Mouse (Mus musculus) myocyte (in vitro differentiated cells): Measurements from ENCODE around the gene Dtx1. TPM values are rescaled to one million over a fixed set of nuclear protein-coding genes. Genes with fewer than 3 reads are reported as not detected.

Source experiments
- H3K27me3 ChIP-seq: one replicate; pipeline ENCODE4 v1.6.1; 2011; ENCODE audit not compliant: control insufficient read depth, insufficient read depth, insufficient read length
- H3K36me3 ChIP-seq: one replicate; pipeline ENCODE4 v1.6.1; 2011; ENCODE audit not compliant: control insufficient read depth, insufficient read depth
- H3K4me2 ChIP-seq: one replicate; pipeline ENCODE4 v1.6.1; 2011; ENCODE audit warnings: low read depth, control low read depth
- H3K4me3 ChIP-seq: one replicate; pipeline ENCODE4 v1.5.1; 2011; ENCODE audit warnings: mild to moderate bottlenecking, control low read depth, moderate library complexity
- H3K79me2 ChIP-seq: one replicate; pipeline ENCODE4 v1.6.1; 2011; ENCODE audit not compliant: control insufficient read depth, insufficient read depth
- H3ac ChIP-seq: one replicate; pipeline ENCODE4 v1.6.1; 2011; ENCODE audit not compliant: control insufficient read depth, insufficient read length
- CEBPB ChIP-seq: IDR thresholded peaks from 2 replicates; pipeline ENCODE4 v1.6.1; 2011; ENCODE audit warnings: mild to moderate bottlenecking, moderate library complexity; ENCODE audit not compliant: poor library complexity, insufficient read depth, severe bottlenecking
- E2F4 ChIP-seq: IDR thresholded peaks from one replicate; pipeline ENCODE4 v1.6.1; 2011; ENCODE audit warnings: mild to moderate bottlenecking, control low read depth, moderate library complexity; ENCODE audit not compliant: insufficient read depth
- MAX ChIP-seq: IDR thresholded peaks from one replicate; pipeline ENCODE4 v1.6.1; 2011; ENCODE audit warnings: low read depth, mild to moderate bottlenecking, control low read depth
- MYOD1 ChIP-seq, 3 experiments: IDR thresholded peaks; one replicate each; pipeline ENCODE4 v1.6.1; 2011; ENCODE audit warnings: control low read depth in 2 of 3, low read depth in 2 of 3, mild to moderate bottlenecking in 2 of 3, moderate library complexity in 1 of 3; ENCODE audit not compliant: insufficient read length in 2 of 3, control insufficient read depth in 1 of 3
- MYOG ChIP-seq, 3 experiments: IDR thresholded peaks; one replicate each; pipeline ENCODE4 v1.6.1; 2011; ENCODE audit warnings: control low read depth in 2 of 3, low read depth in 2 of 3, mild to moderate bottlenecking in 2 of 3; ENCODE audit not compliant: insufficient read length in 2 of 3, control insufficient read depth in 1 of 3, insufficient read depth in 1 of 3
- POLR2A ChIP-seq: IDR thresholded peaks from one replicate; pipeline ENCODE4 v1.6.1; 2011; ENCODE audit warnings: low read depth, mild to moderate bottlenecking, control low read depth, moderate library complexity; ENCODE audit not compliant: insufficient read length
- POLR2AphosphoS2 ChIP-seq: IDR thresholded peaks from one replicate; pipeline ENCODE4 v1.6.1; 2011; ENCODE audit warnings: low read depth, control low read depth; ENCODE audit not compliant: insufficient read length
- REST ChIP-seq: IDR thresholded peaks from one replicate; pipeline ENCODE4 v1.6.1; 2011; ENCODE audit warnings: mild to moderate bottlenecking, control low read depth, moderate library complexity; ENCODE audit not compliant: insufficient read depth, insufficient read length
- SRF ChIP-seq: IDR thresholded peaks from one replicate; pipeline ENCODE4 v1.6.1; 2011; ENCODE audit warnings: low read depth; ENCODE audit not compliant: control insufficient read depth, insufficient read length
- TCF12 ChIP-seq: IDR thresholded peaks from one replicate; pipeline ENCODE4 v1.6.1; 2011; ENCODE audit warnings: mild to moderate bottlenecking, control low read depth; ENCODE audit not compliant: poor library complexity, insufficient read depth, severe bottlenecking
- TCF3 ChIP-seq: IDR thresholded peaks from one replicate; pipeline ENCODE4 v1.6.1; 2011; ENCODE audit warnings: low read depth, control low read depth; ENCODE audit not compliant: insufficient read length
- USF1 ChIP-seq: IDR thresholded peaks from one replicate; pipeline ENCODE4 v1.6.1; 2011; ENCODE audit warnings: low read depth, mild to moderate bottlenecking, control low read depth, moderate library complexity
- polyA plus RNA-seq: library from polyadenylated mRNA; unstranded; fragments of >200 nt; fragmentation: generic; extraction: Trizol; gene quantifications from one replicate; pipeline ENCODE4 v1.2.1, GENCODE M21; 2012; ENCODE audit warnings: missing spikeins

The Dtx1 gene
- polyA plus RNA-seq, 1 experiment = not detected

- Histone ChIP-seq H3K79me2 (no peaks in the 10 kb centered on the region), H3ac (no peak overlapping the region), H3K27me3 (peaks cover 67% of the 10 kb centered on the region), H3K4me3 (no peak overlapping the region), H3K36me3 (no peaks in the 10 kb centered on the region), H3K4me2 (no peak overlapping the region)
- TF ChIP-seq POLR2A = no peak
- TF ChIP-seq TCF3 = no peak
- no peak for TF ChIP-seq POLR2AphosphoS2
- TF ChIP-seq MAX = no peak
- TF ChIP-seq MYOD1 (IDR thresholded peaks at IDR 0.05; ENCODE audit: control insufficient read depth in 1 of 3, insufficient read length in 2 of 3, low read depth in 2 of 3) = no peak
- TF ChIP-seq CEBPB = no peak
- TF ChIP-seq USF1 = no peak
These were observed 21.3 kb downstream of the Dtx1 start for GRCm38 (mm10) chr5:120690417-120690816.

- no peaks in the 10 kb centered on the region for H3K79me2 ChIP-seq
- no peak for TF ChIP-seq SRF
- TF ChIP-seq POLR2A = no peak
- no peak for TF ChIP-seq TCF12
- no peak for TF ChIP-seq MAX
- TF ChIP-seq MYOG (IDR thresholded peaks at IDR 0.05; ENCODE audit: control insufficient read depth in 1 of 3, insufficient read depth in 1 of 3, insufficient read length in 2 of 3, low read depth in 2 of 3) = no peak
- TF ChIP-seq TCF3 = no peak
- H3K27me3 ChIP-seq = peaks cover 63% of the 10 kb centered on the region
- no peak overlapping the region for H3K4me3 ChIP-seq
- H3ac ChIP-seq = no peak overlapping the region
- no peaks in the 10 kb centered on the region for H3K36me3 ChIP-seq
- no peak overlapping the region for H3K4me2 ChIP-seq
These were observed 23.3 kb downstream of the Dtx1 start for GRCm38 (mm10) chr5:120688434-120688833.

GRCm38 (mm10) chr5:120687897-120688296 is 23.8 kb downstream of the Dtx1 start:
- Histone ChIP-seq H3K4me3 (no peak overlapping the region), H3K27me3 (peaks cover 68% of the 10 kb centered on the region), H3ac (no peak overlapping the region), H3K4me2 (no peak overlapping the region), H3K36me3 (no peaks in the 10 kb centered on the region), H3K79me2 (no peaks in the 10 kb centered on the region)
- TF ChIP-seq E2F4 = no peak
- no peak for TF ChIP-seq CEBPB
- no peak for TF ChIP-seq POLR2AphosphoS2
- no peak for TF ChIP-seq TCF3
- TF ChIP-seq REST = no peak
- no peak for TF ChIP-seq POLR2A

GRCm38 (mm10) chr5:120687484-120687851 is 24.3 kb downstream of the Dtx1 start:
- no peak for TF ChIP-seq E2F4
- TF ChIP-seq POLR2AphosphoS2 = no peak
- TF ChIP-seq TCF12 = no peak
- TF ChIP-seq REST = no peak
- TF ChIP-seq MAX = no peak
- no peak for TF ChIP-seq MYOG (IDR thresholded peaks at IDR 0.05; ENCODE audit: control insufficient read depth in 1 of 3, insufficient read depth in 1 of 3, insufficient read length in 2 of 3, low read depth in 2 of 3)
- H3K27me3 ChIP-seq = peaks cover 73% of the 10 kb centered on the region
- no peaks in the 10 kb centered on the region for H3K36me3 ChIP-seq

GRCm38 (mm10) chr5:120686749-120687483 is 24.8 kb downstream of the Dtx1 start:
- no peak overlapping the region for H3K4me2 ChIP-seq
- H3ac ChIP-seq = no peak overlapping the region
- H3K4me3 ChIP-seq = no peak overlapping the region
- no peak for TF ChIP-seq SRF
- no peak for TF ChIP-seq MYOD1 (IDR thresholded peaks at IDR 0.05; ENCODE audit: control insufficient read depth in 1 of 3, insufficient read length in 2 of 3, low read depth in 2 of 3)
- no peak for TF ChIP-seq POLR2A
- TF ChIP-seq TCF3 = no peak
- no peak for TF ChIP-seq POLR2AphosphoS2
- no peak for TF ChIP-seq MYOG (IDR thresholded peaks at IDR 0.05; ENCODE audit: control insufficient read depth in 1 of 3, insufficient read depth in 1 of 3, insufficient read length in 2 of 3, low read depth in 2 of 3)
- no peak for TF ChIP-seq REST
- TF ChIP-seq USF1 = no peak
- TF ChIP-seq E2F4 = no peak
- TF ChIP-seq TCF12 = no peak
- no peak for TF ChIP-seq CEBPB
- no peak for TF ChIP-seq MAX
- no peaks in the 10 kb centered on the region for H3K36me3 ChIP-seq
- peaks cover 72% of the 10 kb centered on the region for H3K27me3 ChIP-seq
- no peaks in the 10 kb centered on the region for H3K79me2 ChIP-seq

More at GRCm38 (mm10) chr5:120687484-120687851, 24.3 kb downstream of the Dtx1 start:
- Histone ChIP-seq H3K4me3 (no peak overlapping the region), H3K79me2 (no peaks in the 10 kb centered on the region), H3K4me2 (no peak overlapping the region), H3ac (no peak overlapping the region)
